Mouse (Mus musculus) midbrain, embryonic 12.5 days (tissue): ENCODE measurements around the gene Ltb4r2. TPM values are rescaled to one million over a fixed set of nuclear protein-coding genes. Genes with fewer than 3 reads are reported as not detected.
A peak's percentile ranks its signal among the peaks of the same experiment; 100 is the strongest.

Experiments used
- ATAC-seq: fragments of 200-750 bp; cut with Nextera tagmentation; 2 replicates; pipeline ENCODE4 v1.8.0; 2017; ENCODE audit warnings: low read depth, moderate TSS enrichment, moderate library complexity; ENCODE audit not compliant: low FRiP score
- H3K27ac ChIP-seq: fragments of 300-500 bp; sonication (generic); replicated peaks from 2 replicates; pipeline ENCODE4 v1.5.1; 2016; ENCODE audit warnings: mild to moderate bottlenecking
- H3K27me3 ChIP-seq: fragments of 300-500 bp; sonication (generic); 2 replicates; pipeline ENCODE4 v1.6.1; 2016; ENCODE audit warnings: mild to moderate bottlenecking
- H3K36me3 ChIP-seq: fragments of 300-500 bp; sonication (generic); 2 replicates; pipeline ENCODE4 v1.6.1; 2016
- H3K4me1 ChIP-seq: fragments of 300-500 bp; sonication (generic); 2 replicates; pipeline ENCODE4 v1.6.1; 2016
- H3K4me2 ChIP-seq: fragments of 300-500 bp; sonication (generic); replicated peaks from 2 replicates; pipeline ENCODE4 v1.6.1; 2016; ENCODE audit warnings: mild to moderate bottlenecking, moderate library complexity
- H3K4me3 ChIP-seq: fragments of 300-500 bp; sonication (generic); 2 replicates; pipeline ENCODE4 v1.5.1; 2016; ENCODE audit warnings: mild to moderate bottlenecking
- H3K9ac ChIP-seq: fragments of 300-500 bp; sonication (generic); replicated peaks from 2 replicates; pipeline ENCODE4 v1.6.1; 2016; ENCODE audit warnings: mild to moderate bottlenecking, moderate library complexity
- H3K9me3 ChIP-seq: fragments of 300-500 bp; sonication (generic); 2 replicates; pipeline ENCODE4 v1.6.1; 2016; ENCODE audit warnings: mild to moderate bottlenecking
- WGBS: fragments of 180-500 bp; shearing (Covaris S2); methylation state at CpG from one replicate; pipeline ENCODE4 v1.1.7; 2016; 5-methylcytosine and 5-hydroxymethylcytosine counted together
- polyA plus RNA-seq: library from polyadenylated mRNA; unstranded; fragments of >200 nt; fragmentation: Nextera tagmentation; extraction: Ambion mirVana; gene quantifications from 2 replicates; pipeline ENCODE4 v1.2.1, GENCODE M21; 2016

The Ltb4r2 gene
- 0.24 and 0.41 TPM in 2 replicates for polyA plus RNA-seq

- H3K27me3 ChIP-seq: peaks cover 58% of the 10 kb centered on the region
- ATAC-seq: no peak
- H3K4me3 ChIP-seq: peak within 1 kb of the TSS; percentile 53
- peaks cover 14% of the 10 kb centered on the region for H3K4me1 ChIP-seq
- H3K27ac ChIP-seq: 0 out of 2 replicates have a peak within 1 kb of the TSS, but pooled peaks have one; percentile 12
- H3K4me2 ChIP-seq: peak within 1 kb of the TSS; percentile 95
- peak within 1 kb of the TSS; percentile 69 for H3K9ac ChIP-seq
- peaks cover 1% of the 10 kb centered on the region; the same call in 1 of the 2 replicates for H3K36me3 ChIP-seq
- 78% methylated on average over 6 of the region's 6 CpGs for WGBS
- no peaks in the 10 kb centered on the region for H3K9me3 ChIP-seq
These were observed at the start of gene Ltb4r2 for GRCm38 (mm10) chr14:55761163-55761562. Gene Ltb4r2 (plus strand): TSS chr14:55761428.

DNA sequence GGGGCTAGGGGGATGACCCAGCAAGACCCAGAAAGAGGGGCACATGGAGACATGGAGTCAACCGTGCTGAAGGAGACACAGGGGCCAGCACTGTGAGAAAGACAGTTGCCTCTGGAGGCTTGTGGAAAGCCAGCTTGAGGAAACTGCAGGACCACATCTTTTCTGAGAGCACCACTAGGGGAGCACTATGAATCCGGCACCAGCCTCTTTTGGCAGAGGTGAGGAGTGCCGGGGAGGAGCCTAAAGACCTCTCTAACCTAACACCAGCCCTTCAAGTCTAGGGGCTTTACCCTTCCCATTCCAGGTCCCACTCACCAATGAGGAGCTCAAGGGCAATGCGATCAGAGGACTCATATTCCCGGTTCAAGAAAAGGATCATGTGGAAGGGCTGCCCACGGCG is 49.4 kb upstream of the Ltb4r2 start:
- 80% methylated on average over 7 of the region's 7 CpGs for WGBS
- ATAC-seq: no peak
- no peak overlapping the region for H3K4me2 ChIP-seq
- no peak overlapping the region for H3K4me3 ChIP-seq
- H3K36me3 ChIP-seq: peaks cover 7% of the 10 kb centered on the region
- no peak overlapping the region for H3K27ac ChIP-seq
- peaks cover 3% of the 10 kb centered on the region; the same call in 1 of the 2 replicates for H3K4me1 ChIP-seq
- H3K9ac ChIP-seq: no peak overlapping the region
- H3K9me3 ChIP-seq: no peaks in the 10 kb centered on the region
- peaks cover 26% of the 10 kb centered on the region for H3K27me3 ChIP-seq

DNA sequence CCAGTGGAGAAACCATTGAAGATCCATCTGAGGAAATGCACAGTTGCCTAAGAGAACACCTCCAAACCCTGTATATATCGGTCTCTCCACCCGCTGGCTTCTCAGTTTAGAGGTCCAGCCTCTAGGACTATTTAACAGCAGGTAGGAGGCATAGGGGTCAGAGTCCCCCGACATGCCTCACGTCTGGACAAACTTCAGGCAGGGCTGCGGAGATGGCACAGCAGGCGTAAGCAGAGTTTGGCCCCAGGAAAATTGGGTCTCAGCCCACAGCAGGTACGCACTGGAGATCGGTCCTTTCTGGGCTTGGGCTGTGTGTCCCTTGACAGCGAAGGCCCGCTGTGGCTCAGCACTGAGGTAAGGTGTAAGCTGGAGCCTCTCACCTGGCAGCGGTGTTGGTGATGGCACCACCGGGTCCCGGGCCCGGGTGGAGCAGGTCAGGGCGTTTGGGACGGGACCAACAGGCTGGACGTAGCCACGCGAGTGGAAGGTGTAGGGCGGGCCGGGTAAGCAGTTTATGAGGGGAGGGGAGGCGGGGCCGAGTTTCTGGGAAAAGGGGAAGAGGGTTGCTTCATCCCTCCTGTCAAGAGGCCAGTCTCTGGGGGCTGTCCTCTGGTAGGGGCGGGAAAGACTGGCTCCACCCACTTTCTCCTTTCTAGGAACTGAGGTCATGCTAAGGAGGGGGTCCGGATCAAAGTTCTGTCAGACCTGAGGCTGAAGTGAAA is 48.1 kb upstream of the Ltb4r2 start:
- 0 out of 2 replicates have a peak, but pooled peaks have one; percentile 19 for ATAC-seq
- H3K27ac ChIP-seq: no peak overlapping the region
- H3K36me3 ChIP-seq: peaks cover 16% of the 10 kb centered on the region
- H3K4me3 ChIP-seq: no peak overlapping the region
- H3K9ac ChIP-seq: no peak overlapping the region
- WGBS: 15% methylated on average over 25 of the region's 25 CpGs
- no peaks in the 10 kb centered on the region for H3K9me3 ChIP-seq
- 0 out of 2 replicates have a peak overlapping the region, but pooled peaks have one; percentile 6 for H3K4me2 ChIP-seq
- H3K27me3 ChIP-seq: peaks cover 26% of the 10 kb centered on the region
- H3K4me1 ChIP-seq: peaks cover 3% of the 10 kb centered on the region; the same call in 1 of the 2 replicates

GRCm38 (mm10) chr14:55713729-55714122 is 47.5 kb upstream of the Ltb4r2 start, which contains the start of gene Tgm1:
Gene Tgm1 (minus strand): TSS chr14:55713926.
- 0 out of 2 replicates have a peak within 1 kb of the TSS, but pooled peaks have one; percentile 6 for H3K4me2 ChIP-seq
- no peak within 1 kb of the TSS for H3K9ac ChIP-seq
- peaks cover 21% of the 10 kb centered on the region for H3K36me3 ChIP-seq
- no peaks in the 10 kb centered on the region for H3K9me3 ChIP-seq
- H3K27ac ChIP-seq: no peak within 1 kb of the TSS
- peaks cover 3% of the 10 kb centered on the region; the same call in 1 of the 2 replicates for H3K4me1 ChIP-seq
- 26% methylated on average over 4 of the region's 4 CpGs for WGBS
- no peak for ATAC-seq
- H3K4me3 ChIP-seq: no peak within 1 kb of the TSS
- H3K27me3 ChIP-seq: peaks cover 26% of the 10 kb centered on the region

DNA sequence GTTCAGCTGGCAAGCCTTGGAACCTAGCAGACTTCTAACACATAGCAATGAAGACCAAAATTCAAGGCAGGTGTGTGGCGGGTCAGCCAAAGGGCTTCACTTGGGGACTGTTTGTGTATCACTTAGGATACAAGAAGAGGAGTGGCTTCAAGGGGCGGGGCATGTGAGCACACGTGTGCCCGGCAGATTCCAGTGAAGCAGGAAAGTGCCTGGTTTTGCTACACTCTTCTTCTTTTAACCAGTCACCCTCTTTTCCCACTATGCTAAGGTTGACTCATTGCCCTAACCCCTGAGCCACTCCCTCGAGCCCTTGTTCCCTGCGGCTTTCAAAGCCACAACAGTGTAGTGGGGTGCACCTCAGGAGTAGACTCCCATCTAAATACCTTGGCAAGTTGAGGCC is 46.3 kb upstream of the Ltb4r2 start:
- Histone ChIP-seq H3K36me3 (peaks cover 30% of the 10 kb centered on the region), H3K27ac (no peak overlapping the region), H3K9ac (no peak overlapping the region), H3K27me3 (peaks cover 26% of the 10 kb centered on the region), H3K9me3 (no peaks in the 10 kb centered on the region), H3K4me1 (peaks cover 3% of the 10 kb centered on the region; the same call in 1 of the 2 replicates), H3K4me2 (no peak overlapping the region), H3K4me3 (no peak overlapping the region)
- 36% methylated on average over 6 of the region's 6 CpGs for WGBS
- no peak for ATAC-seq

GRCm38 (mm10) chr14:55716271-55716670 is 45.0 kb upstream of the Ltb4r2 start:
- no peak overlapping the region for H3K9ac ChIP-seq
- no peak overlapping the region for H3K4me3 ChIP-seq
- no peaks in the 10 kb centered on the region for H3K9me3 ChIP-seq
- ATAC-seq: no peak
- H3K36me3 ChIP-seq: peaks cover 30% of the 10 kb centered on the region
- H3K4me2 ChIP-seq: no peak overlapping the region
- 88% methylated on average over 6 of the region's 6 CpGs for WGBS
- H3K4me1 ChIP-seq: peaks cover 5% of the 10 kb centered on the region; the same call in 1 of the 2 replicates
- peaks cover 26% of the 10 kb centered on the region for H3K27me3 ChIP-seq
- no peak overlapping the region for H3K27ac ChIP-seq

GRCm38 (mm10) chr14:55716884-55717283 is 44.3 kb upstream of the Ltb4r2 start:
- H3K27me3 ChIP-seq: peaks cover 23% of the 10 kb centered on the region
- H3K4me2 ChIP-seq: no peak overlapping the region
- WGBS: 83% methylated on average over 8 of the region's 8 CpGs
- no peak overlapping the region for H3K27ac ChIP-seq
- no peak for ATAC-seq
- no peak overlapping the region for H3K4me3 ChIP-seq
- H3K9ac ChIP-seq: no peak overlapping the region
- peaks cover 30% of the 10 kb centered on the region for H3K36me3 ChIP-seq
- peaks cover 7% of the 10 kb centered on the region; the same call in 1 of the 2 replicates for H3K4me1 ChIP-seq
- no peaks in the 10 kb centered on the region for H3K9me3 ChIP-seq

GRCm38 (mm10) chr14:55719737-55720136 is 41.5 kb upstream of the Ltb4r2 start:
- Histone ChIP-seq H3K27ac (no peak overlapping the region), H3K36me3 (peaks cover 30% of the 10 kb centered on the region), H3K4me2 (no peak overlapping the region), H3K4me3 (no peak overlapping the region), H3K9me3 (no peaks in the 10 kb centered on the region), H3K4me1 (peaks cover 7% of the 10 kb centered on the region; the same call in 1 of the 2 replicates), H3K9ac (no peak overlapping the region), H3K27me3 (no peaks in the 10 kb centered on the region)
- no peak for ATAC-seq
- WGBS: 84% methylated on average over 6 of the region's 6 CpGs

GRCm38 (mm10) chr14:55720666-55721065 is 40.6 kb upstream of the Ltb4r2 start:
- no peak overlapping the region for H3K4me3 ChIP-seq
- H3K27ac ChIP-seq: no peak overlapping the region
- no peak for ATAC-seq
- H3K9ac ChIP-seq: no peak overlapping the region
- H3K36me3 ChIP-seq: peaks cover 30% of the 10 kb centered on the region
- H3K4me1 ChIP-seq: peaks cover 7% of the 10 kb centered on the region; the same call in 1 of the 2 replicates
- no peak overlapping the region for H3K4me2 ChIP-seq
- WGBS: 91% methylated on average over 12 of the region's 12 CpGs
- no peaks in the 10 kb centered on the region for H3K27me3 ChIP-seq
- no peaks in the 10 kb centered on the region for H3K9me3 ChIP-seq

- ATAC-seq: no peak
- H3K9me3 ChIP-seq: no peaks in the 10 kb centered on the region
- WGBS: 76% methylated on average over 6 of the region's 6 CpGs
These were observed 40.2 kb upstream of the Ltb4r2 start for GRCm38 (mm10) chr14:55721076-55721475.

DNA sequence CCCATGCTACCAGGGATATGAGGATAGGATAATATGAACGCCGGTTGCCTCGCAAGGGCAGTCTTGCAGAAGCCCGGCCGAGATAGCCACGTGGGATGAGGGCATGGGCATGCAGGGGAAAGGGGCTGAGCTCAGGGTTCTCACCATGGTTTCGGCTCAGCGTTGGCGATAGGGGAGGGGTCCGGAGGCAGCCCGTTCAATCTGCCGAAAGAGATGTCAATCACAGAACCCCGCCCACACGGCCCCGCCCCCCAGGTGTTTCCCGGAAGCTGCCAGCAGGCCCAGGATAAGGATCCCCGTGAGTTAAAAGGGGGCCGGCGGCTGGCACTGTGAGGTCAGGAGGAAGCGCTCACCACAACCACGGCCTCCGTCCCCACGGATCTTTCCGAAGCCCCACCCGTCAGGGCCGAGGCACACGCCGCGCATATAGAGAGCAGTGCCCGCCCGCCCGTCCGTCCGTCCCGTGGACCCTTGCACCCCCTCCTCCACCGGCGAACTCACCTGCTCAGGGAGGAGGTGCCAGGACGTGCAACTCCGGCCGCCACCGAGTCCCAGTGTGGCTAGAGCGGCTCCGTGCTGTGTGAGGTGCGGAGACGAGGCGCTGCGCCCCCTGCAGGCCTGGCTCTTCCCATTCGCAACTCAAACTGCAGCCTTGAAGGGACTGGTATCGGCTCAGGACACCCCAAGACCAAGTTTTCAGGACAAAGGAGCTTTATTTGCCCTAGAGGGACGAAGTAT is 39.4 kb upstream of the Ltb4r2 start, which contains the start of gene Rabggta:
Gene Rabggta (minus strand): TSS at position 564 of the 738 bp plus-strand sequence.
- H3K4me3 ChIP-seq: peak within 1 kb of the TSS; percentile 82

More at GRCm38 (mm10) chr14:55721076-55721475, 40.2 kb upstream of the Ltb4r2 start:
- H3K27me3 ChIP-seq: no peaks in the 10 kb centered on the region
- peaks cover 28% of the 10 kb centered on the region for H3K36me3 ChIP-seq
- H3K9ac ChIP-seq: peak overlapping the region; percentile 75; the same call in 1 of the 2 replicates
- peak overlapping the region; percentile 82 for H3K4me3 ChIP-seq
- H3K4me1 ChIP-seq: peaks cover 7% of the 10 kb centered on the region; the same call in 1 of the 2 replicates
- peak overlapping the region; percentile 61 for H3K4me2 ChIP-seq
- no peak overlapping the region for H3K27ac ChIP-seq

More for the DNA sequence above, 39.4 kb upstream of the Ltb4r2 start, which contains the start of gene Rabggta:
- H3K4me2 ChIP-seq: peak within 1 kb of the TSS; percentile 61
- under 1% methylated on average over 50 of the region's 50 CpGs for WGBS
- H3K27ac ChIP-seq: peak within 1 kb of the TSS; percentile 80
- peaks cover 22% of the 10 kb centered on the region for H3K36me3 ChIP-seq
- H3K27me3 ChIP-seq: no peaks in the 10 kb centered on the region
- peak within 1 kb of the TSS; percentile 75 for H3K9ac ChIP-seq
- no peaks in the 10 kb centered on the region for H3K9me3 ChIP-seq
- H3K4me1 ChIP-seq: peaks cover 7% of the 10 kb centered on the region; the same call in 1 of the 2 replicates
- peak; percentile 93 for ATAC-seq
